Mouse (Mus musculus) MEL (cell line): ENCODE results near the gene Ptges3l. TPM values are rescaled to one million over a fixed set of nuclear protein-coding genes. Genes with fewer than 3 reads are reported as not detected.

ENCODE experiments used
- DNase-seq: peaks from one replicate; pipeline ENCODE4 v3.0.0; 2011; ENCODE audit warnings: low read depth, low spot score
- H3K27ac ChIP-seq: 2 replicates; pipeline ENCODE4 v1.5.1; 2012; ENCODE audit warnings: low read depth, mild to moderate bottlenecking, control low read depth, low read length, moderate library complexity; ENCODE audit not compliant: control insufficient read depth
- H3K27me3 ChIP-seq, 2 experiments: fragments of 150-350 bp in 1 of 2; sonication (generic) in 1 of 2; 2 replicates each; pipeline ENCODE4 v1.6.1; 2012; ENCODE audit warnings: low read length in 2 of 2, mild to moderate bottlenecking in 2 of 2, improper control_type of control experiment in 1 of 2, moderate library complexity in 1 of 2; ENCODE audit not compliant: insufficient read depth in 2 of 2, control insufficient read depth in 1 of 2
- H3K36me3 ChIP-seq, 2 experiments: 2 replicates each; pipeline ENCODE4 v1.6.1; 2012 to 2014; ENCODE audit warnings: low read length in 2 of 2, improper control_type of control experiment in 1 of 2, inconsistent platforms in 1 of 2, mild to moderate bottlenecking in 1 of 2; ENCODE audit not compliant: insufficient read depth in 2 of 2, control insufficient read depth in 1 of 2
- H3K4me1 ChIP-seq, 2 experiments: fragments of 150-350 bp in 1 of 2; sonication (generic) in 1 of 2; 2 replicates each; pipeline ENCODE4 v1.6.1; 2012; ENCODE audit warnings: low read length in 2 of 2, improper control_type of control experiment in 1 of 2, mild to moderate bottlenecking in 1 of 2; ENCODE audit not compliant: insufficient read depth in 2 of 2, control insufficient read depth in 1 of 2
- H3K4me3 ChIP-seq, 2 experiments: fragments of 150-350 bp in 1 of 2; sonication (generic) in 1 of 2; 2 replicates each; pipeline ENCODE4 v1.5.1; 2012; ENCODE audit warnings: low read depth in 2 of 2, low read length in 2 of 2, mild to moderate bottlenecking in 2 of 2, moderate library complexity in 2 of 2, control low read depth in 1 of 2, improper control_type of control experiment in 1 of 2; ENCODE audit not compliant: control insufficient read depth in 1 of 2, insufficient read depth in 1 of 2
- H3K79me2 ChIP-seq: 2 replicates; pipeline ENCODE4 v1.6.1; 2012; ENCODE audit warnings: mild to moderate bottlenecking, low read length, moderate library complexity; ENCODE audit not compliant: control insufficient read depth, poor library complexity, insufficient read depth
- H3K9ac ChIP-seq: 2 replicates; pipeline ENCODE4 v1.6.1; 2012; ENCODE audit warnings: low read depth, mild to moderate bottlenecking, control low read depth, low read length, moderate library complexity; ENCODE audit not compliant: control insufficient read depth, poor library complexity, severe bottlenecking
- H3K9me3 ChIP-seq: fragments of 150-350 bp; sonication (generic); replicated peaks from 2 replicates; pipeline ENCODE4 v1.6.1; 2012; ENCODE audit warnings: mild to moderate bottlenecking, low read length, improper control_type of control experiment, moderate library complexity; ENCODE audit not compliant: insufficient read depth
- BHLHE40 ChIP-seq: IDR thresholded peaks from 2 replicates; pipeline ENCODE4 v1.6.1; 2012; ENCODE audit warnings: low read depth, mild to moderate bottlenecking, inconsistent platforms, low read length, improper control_type of control experiment, borderline replicate concordance
- CHD1 ChIP-seq: IDR thresholded peaks from 2 replicates; pipeline ENCODE4 v1.6.1; 2012; ENCODE audit warnings: low read depth, mild to moderate bottlenecking, inconsistent platforms, low read length, improper control_type of control experiment
- CHD2 ChIP-seq: IDR thresholded peaks from 2 replicates; pipeline ENCODE4 v1.6.1; 2011; ENCODE audit warnings: low read length, improper control_type of control experiment
- CTCF ChIP-seq, 3 experiments: IDR thresholded peaks in 2 of 3; conservative IDR thresholded peaks in 1 of 3; 2 replicates each; pipeline ENCODE4 v1.5.1; 2011 to 2012; ENCODE audit warnings: low read length in 3 of 3, low read depth in 2 of 3, mild to moderate bottlenecking in 2 of 3, improper control_type of control experiment in 1 of 3, inconsistent platforms in 1 of 3, mixed read lengths in 1 of 3, moderate library complexity in 1 of 3; ENCODE audit not compliant: control insufficient read depth in 1 of 3, insufficient read depth in 1 of 3, poor library complexity in 1 of 3, severe bottlenecking in 1 of 3
- ELF1 ChIP-seq: IDR thresholded peaks from 2 replicates; pipeline ENCODE4 v1.6.1; 2014; ENCODE audit warnings: low read depth, mild to moderate bottlenecking, inconsistent platforms, low read length, improper control_type of control experiment, moderate library complexity
- ETS1 ChIP-seq: IDR thresholded peaks from 2 replicates; pipeline ENCODE4 v1.6.1; 2012; ENCODE audit warnings: low read depth, mild to moderate bottlenecking, inconsistent platforms, low read length, improper control_type of control experiment, moderate library complexity
- GATA1 ChIP-seq: IDR thresholded peaks from 2 replicates; pipeline ENCODE4 v1.6.1; 2011; ENCODE audit warnings: low read depth, low read length, improper control_type of control experiment
- HCFC1 ChIP-seq: IDR thresholded peaks from 2 replicates; pipeline ENCODE4 v1.6.1; 2012; ENCODE audit warnings: low read depth, mild to moderate bottlenecking, inconsistent platforms, low read length, improper control_type of control experiment, moderate library complexity
- JUND ChIP-seq: IDR thresholded peaks from 2 replicates; pipeline ENCODE4 v1.6.1; 2011; ENCODE audit warnings: low read depth, mild to moderate bottlenecking, improper control_type of control experiment, low read length
- MAFK ChIP-seq: IDR thresholded peaks from 2 replicates; pipeline ENCODE4 v1.6.1; 2011; ENCODE audit warnings: low read depth, mild to moderate bottlenecking, low read length, improper control_type of control experiment, borderline replicate concordance
- MAX ChIP-seq: IDR thresholded peaks from 2 replicates; pipeline ENCODE4 v1.6.1; 2011; ENCODE audit warnings: low read length, improper control_type of control experiment
- MAZ ChIP-seq: IDR thresholded peaks from 2 replicates; pipeline ENCODE4 v1.6.1; 2012; ENCODE audit warnings: low read depth, mild to moderate bottlenecking, inconsistent platforms, low read length, improper control_type of control experiment
- MEF2A ChIP-seq: IDR thresholded peaks from 2 replicates; pipeline ENCODE4 v1.6.1; 2014; ENCODE audit warnings: low read depth, mild to moderate bottlenecking, inconsistent platforms, low read length, improper control_type of control experiment; ENCODE audit not compliant: poor library complexity, insufficient replicate concordance, severe bottlenecking; ENCODE audit errors: extremely low read depth
- MXI1 ChIP-seq: IDR thresholded peaks from 2 replicates; pipeline ENCODE4 v1.6.1; 2011; ENCODE audit warnings: mild to moderate bottlenecking, low read depth, low read length, improper control_type of control experiment
- MYB ChIP-seq: IDR thresholded peaks from 2 replicates; pipeline ENCODE4 v1.6.1; 2011; ENCODE audit warnings: mild to moderate bottlenecking, low read depth, low read length, improper control_type of control experiment
- MYC ChIP-seq: IDR thresholded peaks from 2 replicates; pipeline ENCODE4 v1.6.1; 2011; ENCODE audit warnings: low read depth, mild to moderate bottlenecking, low read length, improper control_type of control experiment, moderate library complexity
- POLR2A ChIP-seq, 2 experiments: IDR thresholded peaks; 2 replicates each; pipeline ENCODE4 v1.6.1; 2011 to 2012; ENCODE audit warnings: low read length in 2 of 2, mild to moderate bottlenecking in 2 of 2, control low read depth in 1 of 2, improper control_type of control experiment in 1 of 2, low read depth in 1 of 2, moderate library complexity in 1 of 2; ENCODE audit not compliant: control insufficient read depth in 1 of 2, insufficient read depth in 1 of 2, poor library complexity in 1 of 2
- POLR2AphosphoS2 ChIP-seq: IDR thresholded peaks from 2 replicates; pipeline ENCODE4 v1.6.1; 2011; ENCODE audit warnings: low read length, improper control_type of control experiment
- POLR2AphosphoS5 ChIP-seq: IDR thresholded peaks from 2 replicates; pipeline ENCODE4 v1.6.1; 2012; ENCODE audit warnings: low read depth, borderline replicate concordance, mild to moderate bottlenecking, inconsistent platforms, low read length, moderate library complexity, mixed read lengths
- RAD21 ChIP-seq: IDR thresholded peaks from 2 replicates; pipeline ENCODE4 v1.6.1; 2011; ENCODE audit warnings: mild to moderate bottlenecking, low read depth, low read length, improper control_type of control experiment
- RCOR1 ChIP-seq: IDR thresholded peaks from 2 replicates; pipeline ENCODE4 v1.6.1; 2012; ENCODE audit warnings: low read depth, mild to moderate bottlenecking, inconsistent platforms, low read length, improper control_type of control experiment
- SMC3 ChIP-seq: IDR thresholded peaks from 2 replicates; pipeline ENCODE4 v1.6.1; 2011; ENCODE audit warnings: low read depth, low read length, improper control_type of control experiment
- TAL1 ChIP-seq: IDR thresholded peaks from 2 replicates; pipeline ENCODE4 v1.6.1; 2012; ENCODE audit warnings: mild to moderate bottlenecking, inconsistent platforms, low read length, moderate library complexity, mixed read lengths
- TBP ChIP-seq: IDR thresholded peaks from 2 replicates; pipeline ENCODE4 v1.8.0; 2011; ENCODE audit warnings: low read depth, low read length, improper control_type of control experiment
- USF2 ChIP-seq, 2 experiments: IDR thresholded peaks; 2 replicates each; pipeline ENCODE4 v1.6.1; 2011 to 2012; ENCODE audit warnings: improper control_type of control experiment in 2 of 2, low read length in 2 of 2, borderline replicate concordance in 1 of 2, inconsistent platforms in 1 of 2, low read depth in 1 of 2, mild to moderate bottlenecking in 1 of 2; ENCODE audit not compliant: insufficient read depth in 1 of 2
- ZC3H11A ChIP-seq: IDR thresholded peaks from 2 replicates; pipeline ENCODE4 v1.6.1; 2012; ENCODE audit warnings: low read depth, mild to moderate bottlenecking, inconsistent platforms, low read length, improper control_type of control experiment
- ZMIZ1 ChIP-seq: IDR thresholded peaks from 2 replicates; pipeline ENCODE4 v1.6.1; 2012; ENCODE audit warnings: low read depth, mild to moderate bottlenecking, inconsistent platforms, low read length, improper control_type of control experiment, moderate library complexity
- ZNF384 ChIP-seq: IDR thresholded peaks from 2 replicates; pipeline ENCODE4 v1.6.1; 2012; ENCODE audit warnings: low read depth, mild to moderate bottlenecking, inconsistent platforms, low read length, improper control_type of control experiment
- polyA plus RNA-seq, 2 experiments: library from polyadenylated mRNA; stranded (reverse) in 1 of 2; unstranded in 1 of 2; fragments of >175 nt in 1 of 2; fragments of >200 nt in 1 of 2; gene quantifications; 2 replicates each; pipeline versions ENCODE4 v1.2.1 to v1.2.4; 2012; ENCODE audit warnings: low replicate concordance in 2 of 2, low read depth in 1 of 2; ENCODE audit not compliant: insufficient read length in 2 of 2, insufficient read depth in 1 of 2, missing spikeins in 1 of 2
- total RNA-seq: library from RNA; depleted of rRNA; stranded (reverse); fragments of 300-350 nt; gene quantifications from 2 replicates; pipeline ENCODE4 v1.2.3, GENCODE M21; 2012

Ptges3l gene
- total and polyA plus RNA-seq, 3 experiments: 1.4 to 2.3 TPM; not detected in 1

DNA sequence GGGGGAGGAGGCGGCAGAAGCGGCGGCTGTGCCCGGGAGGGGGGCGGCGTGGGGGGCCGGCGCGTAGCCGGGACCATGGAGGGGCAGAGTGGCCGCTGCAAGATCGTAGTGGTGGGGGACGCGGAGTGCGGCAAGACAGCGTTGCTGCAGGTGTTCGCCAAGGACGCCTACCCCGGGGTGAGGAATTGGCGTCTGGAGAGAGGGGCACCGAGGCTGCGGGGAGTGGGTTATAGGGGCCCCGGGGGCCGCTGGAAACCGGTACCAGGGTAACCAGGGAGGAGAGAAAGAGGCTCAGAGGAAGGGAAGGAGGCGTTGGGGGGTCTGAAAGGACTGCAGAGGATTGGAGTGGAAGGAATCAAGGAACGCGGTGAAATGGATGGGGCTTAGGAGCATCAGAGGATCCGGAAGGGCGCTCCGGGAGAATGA lies 43.1 kb upstream of the Ptges3l start:
- peaks cover 6 to 24% of the 10 kb centered on the region in 2 experiments for H3K4me1 ChIP-seq

DNA sequence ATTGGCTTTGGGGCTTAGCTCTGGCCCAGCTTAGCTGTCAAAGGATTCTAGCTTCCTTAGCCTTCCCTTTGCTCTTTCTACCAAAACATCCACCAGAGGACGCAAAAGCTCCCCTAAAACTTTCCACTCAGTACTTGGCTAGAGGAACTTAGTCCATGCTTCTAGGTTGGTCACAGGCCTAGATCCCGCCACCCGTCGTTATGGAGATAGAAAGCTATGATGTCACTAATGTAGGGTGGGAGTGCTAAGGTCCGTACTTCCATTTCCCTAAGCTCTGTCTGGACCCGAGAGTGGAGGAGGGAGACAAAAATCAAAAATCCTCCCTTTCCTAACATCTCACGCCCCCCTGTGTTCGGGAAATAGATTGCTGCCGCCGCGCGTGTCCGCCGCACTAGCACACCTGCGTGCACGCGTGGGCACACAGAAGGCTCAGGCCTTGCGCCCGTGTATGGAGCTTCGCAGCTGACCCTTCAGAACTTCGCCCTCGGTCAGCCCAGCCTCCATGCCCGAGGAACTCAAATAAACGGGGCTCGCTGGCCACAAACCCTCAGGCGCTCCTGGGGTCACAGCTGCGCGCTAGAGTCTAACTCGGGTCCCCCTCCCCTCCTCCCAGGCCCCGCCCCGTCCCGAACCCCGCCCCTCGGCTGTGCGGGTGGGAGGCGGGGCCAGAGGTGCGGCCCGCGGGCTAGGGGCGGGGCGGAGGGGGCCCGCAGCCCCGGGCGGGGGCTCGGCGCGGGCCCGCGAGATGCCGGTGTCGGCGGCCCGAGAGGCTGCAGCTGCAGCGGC lies 42.5 kb upstream of the Ptges3l start:
- Histone ChIP-seq H3K27me3 (no peaks in the 10 kb centered on the region), H3K27ac (0 out of 2 replicates have a peak overlapping the region, but pooled peaks have one; percentile 17), H3K9me3 (no peaks in the 10 kb centered on the region), H3K9ac (peak overlapping the region; percentile 71), H3K79me2 (peaks cover 6% of the 10 kb centered on the region; the same call in 1 of the 2 replicates), H3K4me1 (peaks cover 9 to 28% of the 10 kb centered on the region in 2 experiments), H3K4me3 (peak overlapping the region; percentile 84 to 88), H3K36me3 (peaks cover 0 to 22% of the 10 kb centered on the region in 2 experiments; a peak in 2 of 4 replicates)
- DNase-seq: peak; percentile 96
- no peak; the same call in 1 of the 2 replicates for TF ChIP-seq MAX
- no peak for TF ChIP-seq USF2 (IDR thresholded peaks at IDR 0.05; ENCODE audit: borderline replicate concordance in 1 of 2, insufficient read depth in 1 of 2, low read depth in 1 of 2, low read length in 2 of 2)
- peak; percentile 87 for TF ChIP-seq SMC3
- TF ChIP-seq MXI1: peak; percentile 96
- peak; percentile 70 for TF ChIP-seq HCFC1
- TF ChIP-seq CTCF (IDR thresholded peaks at IDR 0.05 in 2 of 3, conservative IDR thresholded peaks at IDR 0.05 in 1 of 3; ENCODE audit: control insufficient read depth in 1 of 3, insufficient read depth in 1 of 3, low read depth in 2 of 3, low read length in 3 of 3, poor library complexity in 1 of 3, severe bottlenecking in 1 of 3): peak; percentile 41 to 91 (median 89)
- TF ChIP-seq MYB: no peak
- peak; percentile 82 for TF ChIP-seq ETS1
- peak; percentile 64 for TF ChIP-seq MAZ
- TF ChIP-seq ZMIZ1: 0 out of 2 replicates have a peak, but pooled peaks have one; percentile 36
- TF ChIP-seq ZNF384: no peak; the same call in 1 of the 2 replicates
- no peak for TF ChIP-seq CHD2
- TF ChIP-seq BHLHE40: no peak
- peak; percentile 74; the same call in 1 of the 2 replicates for TF ChIP-seq MYC
- peak; percentile 78 for TF ChIP-seq ZC3H11A
- no peak for TF ChIP-seq TAL1
- TF ChIP-seq ELF1: no peak
- TF ChIP-seq JUND: peak; percentile 59; the same call in 1 of the 2 replicates
- TF ChIP-seq GATA1: no peak
- TF ChIP-seq TBP: 0 out of 2 replicates have a peak, but pooled peaks have one; percentile 45
- TF ChIP-seq MAFK: no peak
- TF ChIP-seq POLR2AphosphoS2: peak; percentile 56; the same call in 1 of the 2 replicates
- TF ChIP-seq RAD21: peak; percentile 82
- TF ChIP-seq RCOR1: no peak
- no peak for TF ChIP-seq MEF2A
- no peak for TF ChIP-seq POLR2AphosphoS5
- TF ChIP-seq CHD1: 0 out of 2 replicates have a peak, but pooled peaks have one; percentile 21

More for the DNA sequence above, 43.1 kb upstream of the Ptges3l start:
- H3K9ac ChIP-seq: peak overlapping the region; percentile 66
- TF ChIP-seq POLR2A (IDR thresholded peaks at IDR 0.05; ENCODE audit: control insufficient read depth in 1 of 2, insufficient read depth in 1 of 2, low read depth in 1 of 2, low read length in 2 of 2, poor library complexity in 1 of 2): peak in 1 of 2 experiments; percentile 58; a peak in 1 of 4 replicates
- TF ChIP-seq CTCF (IDR thresholded peaks at IDR 0.05 in 2 of 3, conservative IDR thresholded peaks at IDR 0.05 in 1 of 3; ENCODE audit: control insufficient read depth in 1 of 3, insufficient read depth in 1 of 3, low read depth in 2 of 3, low read length in 3 of 3, poor library complexity in 1 of 3, severe bottlenecking in 1 of 3): no peak
- peak overlapping the region; percentile 61 to 78 for H3K4me3 ChIP-seq
- peaks cover 6% of the 10 kb centered on the region; the same call in 1 of the 2 replicates for H3K79me2 ChIP-seq
- H3K27me3 ChIP-seq: no peaks in the 10 kb centered on the region
- DNase-seq: peak; percentile 46
- no peak overlapping the region for H3K27ac ChIP-seq
- H3K9me3 ChIP-seq: no peaks in the 10 kb centered on the region
- peaks cover 0 to 19% of the 10 kb centered on the region in 2 experiments; a peak in 2 of 4 replicates for H3K36me3 ChIP-seq
